Mouse (Mus musculus) E14TG2a.4 (cell line): ENCODE measurements around the gene Pgm5.

Experiments
- H3K27me3 ChIP-seq: 2 replicates; pipeline ENCODE4 v1.6.1; 2014; ENCODE audit warnings: low read length, control low read depth; ENCODE audit not compliant: insufficient read depth
- H3K36me3 ChIP-seq: 2 replicates; pipeline ENCODE4 v1.6.1; 2014; ENCODE audit warnings: low read length, control low read depth; ENCODE audit not compliant: insufficient read depth
- H3K4me1 ChIP-seq: replicated peaks from 2 replicates; pipeline ENCODE4 v1.6.1; 2014; ENCODE audit warnings: low read depth, low read length, control low read depth
- H3K4me3 ChIP-seq: replicated peaks from 2 replicates; pipeline ENCODE4 v1.5.1; 2014; ENCODE audit warnings: mild to moderate bottlenecking, low read length
- H3K9me3 ChIP-seq: 2 replicates; pipeline ENCODE4 v1.6.1; 2014; ENCODE audit warnings: low read length, control low read depth
- CTCF ChIP-seq: conservative IDR thresholded peaks from 2 replicates; pipeline ENCODE4 v1.5.1; 2014; ENCODE audit warnings: low read length
- NANOG ChIP-seq: IDR thresholded peaks from 2 replicates; pipeline ENCODE4 v1.6.1; 2014; ENCODE audit warnings: borderline replicate concordance, low read length, mixed read lengths
- POU5F1 ChIP-seq: IDR thresholded peaks from 2 replicates; pipeline ENCODE4 v1.6.1; 2014; ENCODE audit warnings: low read length, borderline replicate concordance

Gene Pgm5

GRCm38 (mm10) chr19:24662346-24662745, 199.3 kb downstream of the Pgm5 start:
- no peak overlapping the region for H3K4me3 ChIP-seq
- H3K4me1 ChIP-seq: no peaks in the 10 kb centered on the region
- H3K9me3 ChIP-seq: no peaks in the 10 kb centered on the region
- no peaks in the 10 kb centered on the region for H3K36me3 ChIP-seq
- H3K27me3 ChIP-seq: no peaks in the 10 kb centered on the region
- TF ChIP-seq CTCF: no peak
- TF ChIP-seq POU5F1: no peak
- no peak for TF ChIP-seq NANOG

DNA sequence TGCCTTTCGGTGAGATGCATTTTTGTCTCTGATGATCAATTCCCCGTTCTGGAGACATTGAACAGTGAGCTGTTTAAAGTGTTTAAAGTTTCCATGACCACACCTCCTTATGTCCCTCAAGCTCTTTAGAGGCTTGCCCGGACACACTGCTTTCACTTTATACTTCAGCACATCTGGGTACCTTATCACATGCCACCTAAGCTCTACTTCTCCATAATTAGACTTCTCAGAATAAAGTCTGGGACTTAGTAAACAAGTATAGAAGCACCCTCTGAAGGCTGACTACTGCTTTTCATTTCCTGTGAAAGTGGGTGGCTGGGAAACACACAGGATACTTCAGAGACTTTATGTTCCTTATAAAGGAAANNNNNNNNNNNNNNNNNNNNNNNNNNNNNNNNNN, 204.7 kb downstream of the Pgm5 start:
- Histone ChIP-seq H3K4me3 (no peak overlapping the region), H3K27me3 (no peaks in the 10 kb centered on the region), H3K9me3 (no peaks in the 10 kb centered on the region), H3K4me1 (peaks cover 5% of the 10 kb centered on the region; the same call in 1 of the 2 replicates), H3K36me3 (no peaks in the 10 kb centered on the region)
- no peak for TF ChIP-seq POU5F1
- TF ChIP-seq NANOG: no peak
- TF ChIP-seq CTCF: no peak

GRCm38 (mm10) chr19:24653230-24653799, 208.3 kb downstream of the Pgm5 start:
- H3K4me1 ChIP-seq: peaks cover 5% of the 10 kb centered on the region; the same call in 1 of the 2 replicates
- H3K27me3 ChIP-seq: no peaks in the 10 kb centered on the region
- no peak overlapping the region for H3K4me3 ChIP-seq
- no peaks in the 10 kb centered on the region for H3K9me3 ChIP-seq
- H3K36me3 ChIP-seq: no peaks in the 10 kb centered on the region
- TF ChIP-seq CTCF (no peak), NANOG (no peak), POU5F1 (no peak)

GRCm38 (mm10) chr19:24652342-24653019, 209.2 kb downstream of the Pgm5 start:
- H3K9me3 ChIP-seq: no peaks in the 10 kb centered on the region
- TF ChIP-seq CTCF: no peak

GRCm38 (mm10) chr19:24651595-24651994, 210.1 kb downstream of the Pgm5 start:
- peaks cover 5% of the 10 kb centered on the region; the same call in 1 of the 2 replicates for H3K4me1 ChIP-seq
- H3K4me3 ChIP-seq: no peak overlapping the region
- TF ChIP-seq POU5F1 (no peak), CTCF (no peak), NANOG (no peak)

More at GRCm38 (mm10) chr19:24652342-24653019, 209.2 kb downstream of the Pgm5 start:
- H3K4me1 ChIP-seq: peaks cover 5% of the 10 kb centered on the region; the same call in 1 of the 2 replicates
- no peaks in the 10 kb centered on the region for H3K36me3 ChIP-seq
- H3K4me3 ChIP-seq: no peak overlapping the region
- H3K27me3 ChIP-seq: no peaks in the 10 kb centered on the region

DNA sequence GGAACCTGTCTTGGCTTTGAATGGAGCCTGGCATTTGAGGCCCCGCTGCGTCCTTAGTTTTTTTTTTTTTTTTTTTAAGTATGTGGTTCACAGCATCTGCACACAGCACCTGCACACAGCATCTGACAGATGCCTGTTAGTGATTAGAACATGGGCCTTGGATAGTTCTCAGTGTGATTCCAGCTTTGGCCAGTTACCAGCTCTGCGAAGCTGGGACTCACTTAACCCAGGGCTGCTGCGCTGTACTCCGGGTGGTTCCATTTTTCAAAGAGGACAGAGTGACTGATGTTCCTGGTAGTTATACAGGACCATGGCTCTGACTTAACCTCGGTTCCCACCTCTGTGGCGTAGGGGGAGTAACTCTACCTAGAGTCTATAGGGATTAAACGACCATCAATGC, 211.2 kb downstream of the Pgm5 start:
- no peak overlapping the region for H3K4me3 ChIP-seq
- H3K36me3 ChIP-seq: no peaks in the 10 kb centered on the region
- TF ChIP-seq POU5F1 (no peak), NANOG (no peak), CTCF (no peak)
- peaks cover 5% of the 10 kb centered on the region; the same call in 1 of the 2 replicates for H3K9me3 ChIP-seq
- peaks cover 5% of the 10 kb centered on the region; the same call in 1 of the 2 replicates for H3K4me1 ChIP-seq
- H3K27me3 ChIP-seq: no peaks in the 10 kb centered on the region

More at GRCm38 (mm10) chr19:24651595-24651994, 210.1 kb downstream of the Pgm5 start:
- Histone ChIP-seq H3K27me3 (no peaks in the 10 kb centered on the region), H3K36me3 (no peaks in the 10 kb centered on the region), H3K9me3 (no peaks in the 10 kb centered on the region)

DNA sequence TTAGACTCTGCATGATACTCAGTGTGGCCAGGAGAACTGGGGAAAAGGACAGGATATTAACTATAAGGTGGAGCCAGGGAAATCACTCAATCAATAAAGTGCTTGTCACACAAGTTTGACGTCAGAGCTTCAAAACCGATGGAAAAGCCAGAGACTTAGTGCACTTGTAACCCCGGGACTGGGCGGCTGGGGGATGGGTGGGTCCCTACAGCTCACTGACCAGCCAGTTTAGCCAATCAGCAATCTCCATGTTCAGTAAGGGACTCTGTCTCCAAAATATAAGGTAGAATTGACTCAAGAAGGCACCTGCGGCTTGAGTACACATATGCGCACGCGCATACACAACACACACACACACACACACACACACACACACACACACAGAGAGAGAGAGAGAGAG, 213.6 kb downstream of the Pgm5 start:
- TF ChIP-seq CTCF (no peak), NANOG (no peak), POU5F1 (no peak)
- H3K36me3 ChIP-seq: no peaks in the 10 kb centered on the region

GRCm38 (mm10) chr19:24646162-24646829, 215.4 kb downstream of the Pgm5 start:
- Histone ChIP-seq H3K9me3 (peaks cover 12% of the 10 kb centered on the region; the same call in 1 of the 2 replicates), H3K4me3 (no peak overlapping the region), H3K4me1 (no peaks in the 10 kb centered on the region), H3K27me3 (no peaks in the 10 kb centered on the region), H3K36me3 (no peaks in the 10 kb centered on the region)
- TF ChIP-seq NANOG (no peak), POU5F1 (no peak), CTCF (no peak)

More for the DNA sequence above, 213.6 kb downstream of the Pgm5 start:
- peaks cover 12% of the 10 kb centered on the region; the same call in 1 of the 2 replicates for H3K9me3 ChIP-seq
- H3K4me3 ChIP-seq: no peak overlapping the region
- H3K27me3 ChIP-seq: no peaks in the 10 kb centered on the region
- H3K4me1 ChIP-seq: no peaks in the 10 kb centered on the region

DNA sequence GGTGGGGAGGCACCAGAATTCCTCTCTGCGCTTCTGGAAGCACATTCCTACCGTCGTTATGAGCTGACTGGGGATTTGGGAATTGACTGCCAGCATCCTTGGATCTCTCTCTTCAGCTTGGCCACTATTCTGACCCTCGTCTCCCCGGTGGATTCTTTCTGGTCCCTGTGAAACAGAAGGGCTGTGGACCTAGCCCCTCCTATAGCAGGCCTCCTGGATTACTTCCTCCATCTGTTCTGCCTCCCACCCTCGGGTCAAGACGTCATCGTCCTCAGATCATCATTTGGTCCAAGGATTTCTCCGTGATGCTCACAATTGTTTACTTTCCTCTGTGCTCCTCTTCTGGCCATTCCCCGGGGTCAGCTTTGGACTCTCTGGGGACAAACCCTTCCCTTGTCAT, 216.7 kb downstream of the Pgm5 start:
- no peak for TF ChIP-seq NANOG
- TF ChIP-seq CTCF: no peak
- TF ChIP-seq POU5F1: no peak
- Histone ChIP-seq H3K4me3 (no peak overlapping the region), H3K36me3 (no peaks in the 10 kb centered on the region), H3K9me3 (peaks cover 12% of the 10 kb centered on the region; the same call in 1 of the 2 replicates), H3K4me1 (no peaks in the 10 kb centered on the region), H3K27me3 (no peaks in the 10 kb centered on the region)
